Mouse (Mus musculus) skeletal muscle tissue, adult 2 months (tissue): ENCODE measurements around the gene Gabbr2.

Experiments
- DNase-seq: peaks from one replicate; pipeline ENCODE4 v3.0.0-alpha.2; 2012; ENCODE audit warnings: low read depth, low spot score

Gene Gabbr2

DNA sequence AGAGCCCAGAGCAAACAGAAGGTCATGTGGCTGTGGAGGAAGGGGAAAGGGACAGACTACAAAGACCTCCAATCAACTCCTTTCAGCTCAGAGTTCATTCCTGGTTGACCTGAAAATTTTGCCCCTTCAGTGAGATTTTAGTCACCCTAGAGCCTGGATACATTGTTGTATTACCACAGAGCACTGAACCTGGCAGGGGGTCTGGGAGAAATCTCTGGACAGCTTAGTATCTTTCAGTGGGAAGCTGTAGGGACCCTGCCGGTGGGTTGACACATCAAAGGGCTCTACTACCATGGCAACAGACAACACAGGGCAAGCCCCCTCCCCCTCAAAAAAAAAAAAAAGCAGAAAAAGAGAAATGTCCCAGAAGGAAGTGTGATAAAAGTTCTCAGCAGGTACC is 275.3 kb downstream of the Gabbr2 start:
- DNase-seq, result no peak

DNA sequence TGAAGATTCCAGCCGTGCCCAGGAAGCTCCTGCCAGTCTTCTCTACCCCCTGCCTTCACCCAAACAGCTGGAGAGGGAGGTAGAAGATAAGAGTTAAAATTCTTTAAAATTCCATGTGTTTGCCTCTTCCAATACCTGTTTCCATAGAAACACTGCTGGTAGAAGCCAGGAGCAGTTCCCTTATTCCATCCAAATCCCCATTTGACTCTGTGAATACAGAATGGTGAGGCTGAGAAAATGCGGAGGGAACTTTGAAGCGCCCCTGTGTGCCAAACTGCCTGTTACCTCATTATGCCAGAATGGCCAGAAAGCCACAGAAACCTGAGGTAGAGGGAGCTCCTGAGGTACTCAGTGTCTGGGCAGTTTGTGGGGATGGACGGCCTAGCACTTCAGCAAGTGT is 281.1 kb downstream of the Gabbr2 start:
- DNase-seq, result no peak

DNA sequence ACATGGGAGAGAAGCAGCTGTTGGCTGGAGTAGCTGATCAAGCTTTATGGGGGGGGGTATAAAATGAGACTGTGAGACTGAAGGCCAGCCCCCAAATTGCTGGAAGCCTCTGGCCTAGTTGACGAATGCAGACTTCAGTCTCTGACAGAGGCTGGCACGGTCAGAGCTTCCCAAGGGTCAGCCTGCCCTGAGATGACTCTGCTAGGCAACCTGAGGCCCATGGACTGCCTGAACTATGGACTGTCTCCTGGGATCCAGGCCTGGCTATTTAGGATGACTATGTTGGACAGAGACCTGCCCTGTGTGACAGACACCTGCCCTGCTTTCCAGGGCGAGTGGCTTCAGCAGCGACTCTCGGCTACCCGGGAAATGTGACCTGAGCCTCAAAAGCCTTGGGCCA is 281.7 kb downstream of the Gabbr2 start:
- no peak for DNase-seq

DNA sequence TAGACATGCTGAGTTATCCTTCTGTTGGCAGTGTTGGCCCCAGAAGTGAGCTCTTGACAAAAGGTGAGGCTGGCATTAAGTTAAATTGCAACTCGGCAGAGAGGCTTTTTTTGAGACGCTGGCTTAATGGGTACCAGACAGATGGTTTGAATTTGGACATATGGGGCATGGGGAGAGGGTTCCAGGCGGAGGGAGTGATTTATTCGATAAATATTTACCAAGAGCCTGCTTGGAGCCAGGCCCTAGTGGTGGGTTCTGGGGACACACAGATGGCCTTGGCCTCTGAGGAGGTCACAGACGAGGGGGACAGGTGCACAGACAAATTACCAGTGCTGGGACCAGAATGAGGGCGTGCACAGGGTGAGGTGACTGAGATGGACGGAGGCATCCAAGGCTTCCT is 282.2 kb downstream of the Gabbr2 start:
- DNase-seq, result no peak

DNA sequence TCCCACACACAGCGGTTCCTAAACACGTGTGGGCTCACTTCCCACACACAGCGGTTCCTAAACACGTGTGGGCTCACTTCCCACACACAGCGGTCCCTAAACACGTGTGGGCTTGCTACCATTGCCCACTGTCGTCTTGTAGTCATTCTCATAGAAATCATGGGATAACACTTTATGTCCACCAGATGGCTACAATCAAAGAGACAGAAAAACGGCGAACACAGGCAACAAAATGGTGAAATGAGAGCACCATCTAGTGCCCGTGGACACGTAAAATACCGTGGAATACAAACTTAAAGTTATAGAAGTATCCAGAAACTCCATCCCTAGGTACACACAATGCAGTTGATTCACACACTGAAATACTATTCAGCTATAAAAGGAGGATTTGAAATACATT is 285.9 kb downstream of the Gabbr2 start:
- DNase-seq, result no peak

DNA sequence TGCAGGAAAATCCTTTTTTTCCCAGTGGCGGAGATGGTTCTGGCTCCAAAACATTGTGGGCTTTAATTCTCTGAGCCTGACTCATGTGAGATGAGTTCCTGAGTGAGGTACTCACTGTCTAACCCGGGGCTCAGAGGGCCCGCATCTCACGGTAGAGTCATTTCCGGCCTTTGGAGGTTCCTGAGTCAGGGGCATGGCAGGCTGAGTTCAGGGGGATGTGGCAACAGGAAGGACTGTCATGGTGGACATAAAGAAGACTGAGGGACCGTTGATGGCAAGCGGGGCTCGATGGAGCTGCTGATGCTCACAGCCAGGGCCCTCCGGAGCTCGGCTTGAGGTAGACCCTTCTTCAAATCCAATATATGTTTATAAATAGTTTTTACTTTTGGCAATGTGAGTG is 288.5 kb downstream of the Gabbr2 start:
- DNase-seq, result no peak

DNA sequence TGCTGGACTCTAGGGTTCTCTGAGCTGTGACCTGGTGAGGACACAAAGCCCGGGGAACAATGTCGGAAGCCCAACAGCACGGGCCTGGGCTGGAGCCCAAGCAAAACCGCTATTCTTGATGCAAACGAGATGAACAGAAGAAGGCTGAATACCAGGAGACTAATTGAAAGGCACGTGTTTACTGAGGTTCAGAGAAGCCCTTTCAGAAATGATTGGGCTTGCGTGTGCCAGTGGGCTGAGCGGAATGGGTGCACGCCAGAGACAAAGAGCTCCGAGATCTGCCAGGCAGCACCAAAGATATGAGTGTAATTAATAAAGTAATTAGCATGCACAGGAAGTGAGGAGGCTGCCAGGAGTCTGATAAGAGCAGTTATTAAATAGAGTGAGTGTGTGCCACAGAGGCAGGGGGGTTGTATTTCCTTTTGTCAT is 291.4 kb downstream of the Gabbr2 start:
- DNase-seq, result no peak

DNA sequence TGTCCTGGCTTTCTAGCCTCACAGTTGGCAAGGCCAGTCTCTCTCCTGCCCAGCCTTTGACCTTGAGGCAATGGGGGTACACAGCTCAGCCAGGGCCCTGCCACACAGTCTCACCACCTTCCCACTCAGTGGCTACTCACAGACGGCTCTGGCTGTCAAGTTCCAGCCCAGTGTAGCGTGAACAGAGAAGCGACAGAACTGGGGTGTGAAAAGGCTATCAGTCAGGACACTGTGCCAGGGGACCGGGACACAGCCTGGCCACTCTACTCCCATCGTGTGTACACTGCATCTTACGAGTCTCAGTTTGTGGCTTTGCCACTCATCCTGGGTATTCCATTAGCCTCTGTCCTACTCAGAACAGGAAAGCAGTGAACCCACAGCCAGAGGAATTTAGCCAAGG is 295.2 kb downstream of the Gabbr2 start:
- no peak for DNase-seq

DNA sequence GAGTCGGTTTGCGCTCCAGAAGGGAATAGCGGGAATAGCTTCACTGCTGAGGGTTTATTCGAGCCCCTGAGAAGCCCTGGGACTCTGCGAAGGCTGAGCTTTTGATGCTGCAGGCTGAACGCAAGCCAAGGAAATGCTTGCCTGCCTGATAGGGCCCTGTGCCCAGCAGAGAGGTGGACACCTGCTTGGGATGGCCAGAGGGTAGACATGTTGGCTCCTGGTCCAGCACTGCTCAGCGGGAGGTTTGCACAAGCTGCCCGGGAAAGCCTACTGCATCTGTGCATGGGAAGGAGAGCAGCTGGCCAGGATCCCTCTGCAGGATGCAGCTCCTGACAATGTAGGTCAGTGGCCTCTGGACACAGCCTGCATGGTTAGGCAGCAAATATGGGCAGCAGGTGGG is 301.1 kb downstream of the Gabbr2 start:
- no peak for DNase-seq

DNA sequence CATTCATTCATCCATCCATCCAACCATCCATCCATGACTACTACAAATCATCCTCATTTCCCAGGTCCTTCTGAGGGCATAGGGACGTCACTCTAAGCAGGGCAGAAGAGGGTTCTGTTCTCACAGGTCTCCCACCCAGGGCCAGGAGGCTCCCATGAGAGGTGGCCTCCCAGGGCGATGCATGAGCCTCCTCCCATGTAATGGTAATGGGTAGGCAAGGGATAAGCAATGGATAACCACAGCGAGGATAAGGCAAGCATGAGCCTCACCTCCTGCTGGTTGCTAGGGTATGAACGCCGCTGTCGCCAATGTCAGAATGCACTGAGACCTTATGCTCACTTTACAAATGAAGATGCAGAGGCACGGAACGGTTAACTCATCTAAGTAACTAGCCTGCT is 301.7 kb downstream of the Gabbr2 start:
- no peak for DNase-seq

DNA sequence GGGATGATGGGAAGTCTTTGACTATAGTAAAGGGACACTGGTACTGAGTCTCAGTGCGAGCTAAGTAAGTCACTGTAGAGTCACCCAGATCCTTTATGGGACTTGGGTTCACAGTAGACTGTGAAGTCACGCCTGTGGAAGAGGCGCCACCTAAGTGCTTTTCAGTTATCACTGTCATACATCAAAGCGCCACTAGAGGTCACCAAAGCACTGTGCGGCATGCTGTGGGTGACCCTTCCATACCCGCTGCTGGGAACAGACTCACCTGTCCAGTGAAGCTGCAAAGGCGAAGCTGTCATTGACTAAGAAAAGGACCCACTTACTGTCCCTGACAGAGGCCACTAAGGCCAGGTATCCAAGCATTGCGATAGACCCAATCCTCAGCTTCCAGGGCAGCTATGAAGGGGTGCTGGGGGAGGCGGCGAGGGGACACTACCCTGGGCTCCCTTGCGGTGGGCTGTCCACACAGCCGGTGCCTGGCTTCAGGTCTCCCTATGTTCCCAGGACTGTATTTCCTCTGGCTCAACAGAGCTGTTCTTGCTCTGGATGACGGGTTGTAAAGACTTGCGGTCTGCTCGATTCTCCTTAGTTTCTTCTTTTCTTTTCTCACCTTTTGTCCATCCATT is 302.2 kb downstream of the Gabbr2 start:
- peak; percentile 48 for DNase-seq

DNA sequence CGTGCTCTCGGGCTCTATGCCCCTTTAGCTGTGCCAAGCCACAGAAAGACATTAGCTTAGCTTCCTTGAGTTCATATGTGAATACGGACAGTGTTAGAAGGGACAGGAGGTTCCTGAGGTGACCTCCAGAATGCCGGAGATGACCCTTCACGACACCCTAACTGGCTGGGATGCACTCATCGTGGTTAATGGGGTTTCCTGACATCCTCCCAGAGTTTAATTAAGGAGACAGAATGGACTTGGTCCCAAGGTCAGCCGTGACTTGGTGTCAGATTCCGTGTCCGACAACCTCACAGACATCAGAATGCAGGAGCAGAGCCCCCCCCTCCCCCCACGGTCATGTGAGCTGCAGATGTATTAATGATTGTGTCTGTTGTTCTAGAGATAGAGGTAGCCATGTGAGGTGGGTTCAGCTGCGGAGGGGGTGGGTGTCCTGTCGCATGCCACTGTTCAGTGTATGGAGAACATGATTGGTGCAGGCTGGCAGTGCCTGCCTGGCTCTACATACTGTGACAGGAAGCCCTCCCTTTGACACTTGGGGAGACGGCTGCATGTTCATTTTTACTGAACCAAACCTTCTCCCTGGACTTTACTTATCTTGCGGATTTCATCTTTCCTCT is 303.4 kb downstream of the Gabbr2 start:
- no peak for DNase-seq

DNA sequence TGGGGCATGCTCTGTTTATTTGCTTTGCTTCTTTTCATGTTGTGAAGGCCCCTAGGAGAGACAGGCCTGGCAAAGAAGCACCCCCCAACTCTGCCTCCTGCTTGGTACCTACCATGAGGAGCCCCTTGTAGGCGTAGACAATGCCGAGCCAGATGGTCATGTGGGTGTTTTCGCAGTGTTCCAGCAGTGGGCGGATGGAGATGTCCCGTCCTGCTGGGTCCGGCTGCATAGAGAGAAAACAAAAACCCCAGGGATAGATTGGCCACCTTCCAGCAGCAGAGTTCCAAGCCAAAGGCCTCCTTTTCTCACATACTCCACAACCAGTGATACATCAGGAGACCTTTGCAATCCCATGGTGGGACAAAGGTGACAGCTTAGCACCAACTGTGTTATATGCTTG is 307.5 kb downstream of the Gabbr2 start:
- DNase-seq, result no peak

DNA sequence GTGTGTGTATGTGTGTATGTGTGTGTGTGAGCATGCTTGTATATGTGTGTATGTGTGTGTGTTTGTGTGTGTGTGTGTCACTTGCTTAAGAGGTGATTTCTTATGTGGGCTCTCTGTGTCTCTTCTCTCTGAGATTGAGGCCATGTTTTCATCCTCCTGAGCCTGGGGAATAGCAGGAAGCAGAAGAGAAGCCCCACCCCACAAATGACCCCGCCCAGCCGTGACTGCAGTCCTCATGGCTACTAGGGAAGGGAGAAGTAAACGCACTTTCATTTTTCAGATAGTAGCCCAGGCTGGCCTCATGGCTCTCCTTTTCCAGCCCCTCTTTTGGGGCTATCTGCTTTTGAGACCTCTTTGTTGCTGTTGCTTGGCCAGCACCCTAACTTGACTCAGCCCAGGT is 315.0 kb downstream of the Gabbr2 start:
- no peak for DNase-seq

DNA sequence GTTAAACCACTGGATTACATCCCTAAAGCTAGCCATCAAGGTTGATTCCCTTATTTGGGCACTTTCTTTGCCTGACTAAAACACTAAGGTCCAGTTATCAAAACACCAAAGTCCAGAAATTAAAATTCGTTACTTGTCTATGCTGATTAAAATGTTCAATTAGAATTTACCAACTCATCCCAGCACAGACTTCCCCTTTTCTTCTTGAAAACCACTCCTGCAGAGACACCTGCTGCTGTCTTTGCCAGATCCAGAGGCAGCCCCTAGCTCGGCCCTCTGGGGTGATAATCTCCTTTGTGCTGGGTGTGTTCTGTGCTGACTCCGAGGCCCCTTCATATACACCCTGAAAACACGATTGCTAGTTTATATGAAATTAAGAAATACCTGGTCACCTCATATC is 315.7 kb downstream of the Gabbr2 start:
- no peak for DNase-seq

DNA sequence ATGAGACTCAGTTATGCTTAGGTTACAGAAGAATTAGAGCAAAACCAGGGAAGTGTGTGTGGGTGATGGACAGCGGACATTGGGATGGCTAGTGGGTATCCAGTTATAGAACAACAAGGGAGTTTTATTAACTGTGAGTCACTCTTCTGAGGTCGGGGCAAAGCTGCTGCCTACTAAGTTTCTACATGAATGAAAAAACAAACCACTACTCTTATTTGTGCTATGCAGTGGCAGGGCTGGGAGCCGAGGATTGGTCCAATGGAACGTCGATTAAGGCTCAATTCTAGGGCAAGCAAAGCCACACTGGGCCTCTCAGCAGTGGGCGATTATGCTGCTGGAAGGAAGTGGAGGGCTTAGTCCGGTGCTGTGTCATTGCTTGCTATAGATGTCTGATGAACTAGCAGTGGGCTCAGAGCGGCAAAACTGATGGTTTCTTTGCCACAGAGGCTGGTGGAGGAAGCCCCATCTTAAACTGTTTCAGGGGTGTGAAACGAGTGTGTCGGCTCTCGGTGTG is 316.3 kb downstream of the Gabbr2 start:
- DNase-seq, result no peak

DNA sequence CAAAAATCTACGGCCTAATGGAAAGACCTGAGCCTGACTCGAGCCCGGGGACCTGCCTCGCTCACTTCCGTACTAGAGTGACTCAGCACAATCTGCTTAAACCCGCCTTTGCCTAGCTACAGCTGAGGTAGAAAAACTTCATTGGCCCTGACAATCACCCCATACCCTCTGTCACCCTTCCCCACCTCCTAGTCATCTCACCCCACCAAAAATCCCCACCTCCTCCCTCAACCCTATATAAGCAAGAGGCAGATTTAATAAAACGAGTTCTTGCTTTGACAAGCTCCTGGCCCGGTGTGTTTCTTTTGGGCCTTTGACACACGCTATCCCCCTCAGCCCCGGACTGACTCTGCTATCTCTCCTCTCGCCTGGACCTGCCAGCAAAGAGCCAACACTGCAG is 323.1 kb downstream of the Gabbr2 start:
- DNase-seq, result no peak

DNA sequence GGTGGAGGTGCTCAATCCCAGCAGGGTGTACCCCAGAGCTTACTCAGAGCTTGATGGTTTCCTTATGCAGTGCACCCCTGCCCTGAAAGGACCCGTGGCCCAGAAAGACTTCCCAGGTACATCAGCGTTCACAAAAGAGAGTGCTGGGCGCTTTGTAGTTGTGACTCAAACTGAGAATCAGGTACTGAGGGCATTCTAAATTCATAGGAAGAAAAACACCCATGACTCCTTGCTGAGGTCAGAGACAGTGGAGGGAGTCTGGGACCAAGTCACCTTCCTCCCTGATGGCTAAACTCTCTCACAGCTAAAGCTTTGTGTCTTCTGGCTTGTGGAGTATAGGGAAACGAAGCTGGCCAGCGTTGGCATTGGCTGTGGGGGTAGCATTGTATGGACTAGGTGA is 325.3 kb downstream of the Gabbr2 start:
- DNase-seq, result no peak

DNA sequence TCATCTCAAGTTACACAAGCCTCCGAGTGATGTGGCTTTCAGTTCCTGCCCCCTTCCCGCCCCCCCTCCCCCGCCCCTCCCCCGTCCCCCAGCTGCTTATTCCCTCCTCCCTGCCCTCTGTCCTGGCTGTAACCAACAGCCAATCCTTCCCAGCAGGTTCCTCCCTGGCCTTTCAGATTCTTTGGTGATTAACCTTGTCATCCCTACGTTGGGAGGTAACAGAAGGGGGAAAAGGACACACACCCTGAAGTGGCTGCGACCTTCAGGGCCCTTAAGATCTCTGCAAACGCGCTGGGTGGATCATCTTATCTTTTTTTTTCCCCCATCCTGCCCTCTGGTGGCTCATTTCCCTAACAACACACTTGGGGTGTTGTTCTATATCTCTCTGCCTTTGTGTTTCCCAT is 326.3 kb downstream of the Gabbr2 start:
- no peak for DNase-seq

DNA sequence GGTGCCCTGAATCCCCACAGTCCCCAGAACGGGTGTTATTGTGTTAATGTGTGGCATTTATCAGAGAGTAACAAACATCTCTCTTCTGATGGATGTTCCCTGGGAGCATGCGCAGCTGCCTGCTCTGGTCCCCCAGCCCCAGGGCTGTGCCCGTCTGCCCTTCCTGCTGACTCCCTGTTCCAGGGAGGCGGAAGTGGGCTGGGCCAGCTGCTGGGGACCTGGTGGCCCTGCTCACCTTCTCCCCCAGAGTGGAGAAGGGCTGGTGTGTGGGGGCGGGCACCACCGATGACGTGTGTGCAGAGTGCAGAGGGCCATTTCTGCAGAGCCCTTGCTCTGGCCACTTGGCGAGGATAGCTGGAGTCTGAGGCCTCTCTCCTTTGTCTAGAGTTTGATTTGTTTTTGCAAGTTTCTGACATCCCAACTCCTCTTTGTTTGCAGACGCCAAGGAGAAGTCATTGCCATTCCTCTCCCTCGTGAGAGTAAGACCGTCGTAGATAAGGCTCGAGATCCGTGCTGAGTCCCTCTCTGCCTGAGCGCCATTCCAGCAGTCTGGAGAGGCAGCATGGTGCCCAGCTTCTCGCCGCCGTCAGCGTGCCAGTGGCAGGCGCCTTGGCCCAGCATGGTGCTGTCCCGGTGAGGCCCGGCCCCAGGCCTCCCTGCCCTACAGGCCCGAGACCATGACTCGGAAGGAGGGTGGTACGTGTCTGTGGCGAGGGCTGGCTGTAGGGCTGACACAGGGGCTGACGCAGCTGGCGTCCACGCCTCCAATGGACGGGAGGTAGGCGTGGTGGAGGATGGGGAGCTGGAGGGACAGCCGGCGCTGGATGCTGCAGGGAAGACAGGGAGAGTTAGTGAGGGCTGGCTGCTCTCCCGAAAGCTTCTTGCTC is 327.3 kb downstream of the Gabbr2 start:
- DNase-seq, result peak; percentile 24

DNA sequence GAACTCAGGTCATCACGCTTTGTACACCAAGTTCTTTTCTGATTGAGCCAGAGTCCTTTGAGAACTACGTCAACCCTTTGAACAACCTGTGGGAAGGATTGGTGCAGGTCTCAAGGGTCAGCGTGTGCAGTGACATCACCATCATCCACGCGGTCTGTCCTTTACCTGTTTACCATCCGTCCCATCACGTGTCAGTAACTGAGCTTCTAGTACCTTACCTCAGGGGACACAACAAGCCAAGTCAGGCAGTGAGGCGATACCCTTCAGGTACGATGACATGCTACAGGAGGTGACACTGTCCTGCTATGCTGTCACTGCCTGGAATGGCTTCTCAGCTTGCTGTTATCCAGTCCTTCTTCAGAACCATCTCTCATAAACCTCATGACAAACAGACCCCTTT is 330.2 kb downstream of the Gabbr2 start:
- DNase-seq, result no peak

DNA sequence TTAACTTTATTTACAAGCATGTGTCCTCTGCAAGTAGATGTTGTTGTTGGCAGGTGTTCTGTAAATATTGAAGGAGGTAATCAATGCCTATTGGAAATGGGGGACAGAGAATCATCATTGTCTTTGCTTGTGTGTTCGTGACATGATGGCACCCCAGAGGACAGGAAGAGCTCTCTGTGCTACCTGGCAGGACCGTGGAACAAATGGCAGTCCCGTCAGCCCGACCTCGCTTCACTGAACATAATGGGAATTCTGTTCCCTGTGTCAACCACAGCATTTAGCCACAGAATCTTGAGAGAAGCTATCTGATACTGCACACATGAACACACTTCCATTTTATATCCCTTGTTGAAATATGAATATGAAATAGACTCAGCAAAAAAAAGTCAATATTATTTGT is 332.7 kb downstream of the Gabbr2 start:
- DNase-seq, result no peak

DNA sequence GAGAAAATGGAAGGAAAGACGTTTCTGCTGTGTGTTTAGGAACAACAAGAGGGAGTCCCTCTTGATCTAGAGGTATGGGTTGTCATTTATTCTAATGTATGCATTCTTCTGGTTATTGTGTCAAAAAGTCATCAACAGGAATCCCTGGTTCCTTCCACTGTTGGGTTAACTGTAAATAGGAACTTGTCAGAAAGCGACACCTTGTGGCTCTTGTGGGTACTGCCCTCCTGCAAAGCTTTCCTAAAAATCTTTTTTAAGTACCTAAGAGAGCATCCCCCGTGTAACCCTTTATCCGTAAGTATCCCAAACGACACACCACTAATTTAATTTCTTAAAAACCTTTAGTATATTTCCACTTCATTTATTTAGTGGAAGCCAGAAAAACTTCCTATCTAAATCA is 334.6 kb downstream of the Gabbr2 start:
- peak; percentile 54 for DNase-seq
